Mouse (Mus musculus) adipocyte (in vitro differentiated cells): Measurements from ENCODE around the gene Trib3.
A peak's percentile ranks its signal among the peaks of the same experiment; 100 is the strongest.
"Not testable (repeated sequence)": the region's sequence is repeated elsewhere in the genome, so short reads cannot be mapped to it uniquely, and the experiment has no call there.

Experiments
- DNase-seq: peaks from one replicate; pipeline ENCODE4 v3.0.0-alpha.2; 2016; ENCODE audit warnings: low spot score

Gene Trib3

DNA sequence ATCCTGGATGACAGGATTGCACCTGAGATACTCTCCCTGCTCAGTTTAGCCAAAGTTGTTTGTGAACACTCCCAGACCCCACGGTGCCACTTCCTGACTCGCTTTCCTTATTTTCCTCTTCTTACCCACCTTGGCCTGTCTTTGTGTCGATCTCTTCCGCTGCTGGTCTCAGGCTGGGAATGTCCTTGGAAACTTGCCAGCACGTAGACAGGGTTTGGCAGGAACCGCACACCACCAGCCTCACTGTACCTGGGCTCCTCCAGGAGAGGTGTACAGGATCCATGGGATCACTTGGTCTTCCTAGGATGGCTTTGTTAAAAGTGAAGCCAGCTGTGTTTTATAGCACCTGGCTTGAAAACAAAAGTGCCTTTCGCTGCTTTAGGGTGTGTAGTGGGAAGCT, 30.8 kb downstream of the Trib3 start:
- DNase-seq = no peak

DNA sequence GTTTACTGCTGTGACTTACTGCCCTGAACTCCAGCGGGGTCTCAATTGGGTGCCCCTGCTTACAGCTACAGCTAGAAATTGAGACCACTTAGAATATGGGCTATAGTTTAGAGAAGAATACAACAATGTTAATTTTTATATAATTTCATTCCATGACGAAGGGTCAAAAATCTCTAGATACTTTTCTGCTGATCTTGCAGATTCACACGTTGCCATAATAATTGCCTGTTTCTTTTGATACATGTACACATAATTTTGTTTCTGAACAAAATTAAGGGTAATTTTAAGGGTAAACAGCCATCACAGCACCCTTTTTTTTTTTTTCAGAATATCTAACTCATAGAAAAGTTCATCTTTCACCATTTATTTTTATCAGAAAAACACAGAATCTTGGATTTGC, 36.6 kb downstream of the Trib3 start:
- no peak for DNase-seq

DNA sequence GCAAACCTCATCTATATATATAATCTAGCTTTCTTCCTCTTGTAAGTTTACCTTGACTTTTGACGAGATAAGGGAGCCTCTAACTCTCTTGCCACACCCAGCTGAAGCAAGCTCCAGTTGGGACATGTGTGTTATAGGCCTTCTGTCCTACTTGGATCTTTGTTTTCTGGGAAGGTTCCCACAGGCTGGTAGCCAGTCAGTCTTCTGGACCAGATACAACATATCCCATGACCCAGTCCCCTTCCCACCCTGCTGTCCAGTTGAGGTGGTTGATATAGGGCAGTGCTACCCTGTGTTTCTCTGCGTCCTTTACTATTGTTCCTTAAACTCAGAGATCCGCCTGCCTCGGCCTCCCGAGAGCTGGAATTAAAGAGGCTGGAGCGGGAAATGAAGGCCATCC, 38.4 kb downstream of the Trib3 start:
- DNase-seq = peak; percentile 82

DNA sequence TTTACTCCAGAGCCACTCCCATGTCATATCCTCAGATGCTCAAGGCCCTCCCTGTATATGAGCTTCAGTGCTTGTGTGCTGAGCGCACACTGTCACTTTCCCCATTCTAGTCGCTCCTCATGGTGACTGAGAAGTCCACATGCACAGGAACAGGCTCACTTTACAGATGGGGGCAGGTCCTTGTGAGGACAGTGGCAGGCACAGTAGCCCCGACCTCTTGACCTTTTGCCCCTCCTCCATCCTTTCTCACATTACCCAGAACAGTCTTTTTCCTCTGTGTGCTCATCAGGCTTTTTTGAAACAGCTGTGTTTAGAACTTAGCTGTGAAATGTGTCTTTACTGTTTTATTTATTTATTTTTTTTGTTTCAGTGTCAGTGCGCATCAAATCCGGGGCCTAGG, 40.1 kb downstream of the Trib3 start:
- no peak for DNase-seq

DNA sequence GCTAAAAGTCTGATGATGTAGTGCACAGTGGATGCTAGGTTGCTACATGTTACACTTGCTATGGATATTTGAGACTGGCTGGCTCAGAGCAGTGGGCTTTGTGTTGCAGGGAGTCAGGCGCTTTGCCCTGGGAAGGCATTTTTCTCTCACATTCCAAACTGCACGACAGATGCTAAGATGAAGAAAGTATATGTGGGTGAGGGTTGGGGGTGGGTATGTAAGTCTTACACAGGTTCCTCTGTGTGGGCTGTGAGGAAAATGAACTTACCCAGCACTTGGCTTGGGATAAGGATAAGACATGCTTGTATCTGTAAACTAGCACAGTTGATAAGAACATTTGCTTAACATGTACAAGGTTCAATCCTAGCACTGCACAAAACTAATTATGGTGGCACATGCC, 41.0 kb downstream of the Trib3 start:
- no peak for DNase-seq

DNA sequence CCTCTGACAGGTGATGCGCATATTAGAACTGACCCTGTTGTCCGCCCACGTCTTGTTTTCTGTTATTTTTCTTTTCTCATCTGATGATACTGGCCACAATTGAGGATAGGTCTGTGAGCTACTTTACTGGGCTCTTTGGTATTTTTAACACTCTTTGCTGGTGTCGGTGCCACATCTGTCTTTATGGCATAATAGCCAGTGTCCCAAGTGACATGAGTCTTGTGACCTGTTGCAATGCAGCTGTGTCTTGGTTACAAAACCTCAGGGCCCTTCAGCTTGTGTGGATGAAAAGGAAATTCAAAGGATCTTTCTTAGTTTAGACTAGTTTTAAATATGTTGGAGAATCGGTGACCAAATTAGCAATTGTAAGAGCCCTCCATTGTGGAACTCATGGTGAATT, 49.3 kb downstream of the Trib3 start:
- peak; percentile 78 for DNase-seq

DNA sequence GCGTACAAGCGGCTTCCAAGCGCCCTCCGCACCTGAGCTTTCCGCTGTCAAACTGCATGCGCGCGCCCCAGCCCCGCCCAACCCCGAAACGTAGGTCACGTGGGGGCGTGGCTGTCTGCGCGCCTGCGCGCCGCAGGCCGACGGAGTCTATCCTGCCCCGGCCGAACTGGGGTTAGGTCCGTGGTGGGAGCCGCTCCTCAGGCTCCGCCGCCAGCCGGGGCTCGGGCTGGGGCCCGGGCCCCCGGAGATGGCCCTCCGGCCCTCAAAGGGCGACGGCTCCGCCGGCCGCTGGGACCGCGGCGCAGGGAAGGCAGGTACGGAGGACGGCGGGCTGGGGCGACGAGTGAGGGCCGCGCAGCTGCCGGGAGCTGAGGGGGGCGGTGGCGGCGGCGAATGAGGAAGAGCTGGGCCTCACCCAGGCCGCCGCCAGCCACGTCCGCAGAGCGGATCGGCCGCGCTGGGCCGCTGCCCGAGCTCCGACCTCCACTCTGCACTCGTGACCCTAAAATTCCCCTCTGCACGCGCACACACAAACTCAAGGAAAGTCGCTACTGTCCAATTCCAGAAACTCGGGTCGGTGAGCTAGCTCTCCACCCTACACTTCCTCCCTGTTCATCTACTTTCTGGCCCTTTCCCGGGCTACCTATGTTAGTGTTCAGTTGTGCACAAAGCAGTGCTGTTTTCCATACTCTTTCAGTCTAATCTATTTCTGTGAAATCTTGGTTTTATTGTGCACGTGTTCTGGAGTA, 49.9 kb downstream of the Trib3 start, which contains the start of gene Tbc1d20:
Tbc1d20 (plus strand) TSS at position 102 of the 749 bp plus-strand sequence.
- DNase-seq = peak; percentile 89

DNA sequence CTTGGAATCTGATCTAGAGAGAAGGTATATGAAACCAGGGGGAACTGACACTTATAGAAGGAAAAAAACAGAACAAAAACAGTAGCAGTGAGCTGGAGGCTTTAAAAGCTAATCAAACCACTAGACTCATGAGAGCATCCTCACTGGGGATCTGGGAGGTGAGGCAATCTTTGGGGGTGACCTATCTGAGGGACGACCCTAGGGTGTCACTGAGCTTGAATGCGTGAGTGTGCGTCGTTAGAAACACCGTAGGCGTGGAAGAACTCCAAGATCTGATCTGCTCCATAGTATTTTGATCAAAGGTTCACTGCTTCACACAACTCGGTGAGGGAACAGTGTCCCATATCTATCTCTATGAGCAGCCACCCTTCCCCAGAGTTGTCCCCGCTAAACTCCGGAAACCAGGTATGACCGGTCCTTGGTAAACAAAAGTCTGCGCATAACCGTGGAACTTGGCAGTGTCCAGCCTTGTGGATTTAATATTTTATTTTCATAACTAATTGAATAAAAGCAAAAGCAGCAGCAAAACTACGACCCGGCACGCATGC, 50.6 kb downstream of the Trib3 start:
- no peak for DNase-seq

DNA sequence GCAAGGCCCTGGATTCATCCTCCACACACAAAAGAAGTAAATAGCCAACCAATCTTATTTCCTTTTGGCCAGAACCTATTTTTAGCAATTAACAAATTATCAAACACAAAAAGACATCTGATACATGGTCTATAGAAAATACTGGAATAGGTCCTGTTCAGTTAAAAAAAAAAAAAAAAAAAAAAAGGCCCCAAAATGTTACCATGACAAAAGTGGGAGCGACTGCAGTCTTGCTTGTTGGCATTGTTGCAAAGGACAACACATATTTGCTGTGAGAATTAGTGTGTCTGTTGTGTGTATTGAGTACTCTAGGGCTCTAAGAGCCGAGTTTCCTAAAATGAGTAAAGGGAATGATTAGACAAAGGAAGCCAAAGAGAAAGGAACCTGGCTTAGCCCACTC, 51.4 kb downstream of the Trib3 start:
- no peak for DNase-seq

DNA sequence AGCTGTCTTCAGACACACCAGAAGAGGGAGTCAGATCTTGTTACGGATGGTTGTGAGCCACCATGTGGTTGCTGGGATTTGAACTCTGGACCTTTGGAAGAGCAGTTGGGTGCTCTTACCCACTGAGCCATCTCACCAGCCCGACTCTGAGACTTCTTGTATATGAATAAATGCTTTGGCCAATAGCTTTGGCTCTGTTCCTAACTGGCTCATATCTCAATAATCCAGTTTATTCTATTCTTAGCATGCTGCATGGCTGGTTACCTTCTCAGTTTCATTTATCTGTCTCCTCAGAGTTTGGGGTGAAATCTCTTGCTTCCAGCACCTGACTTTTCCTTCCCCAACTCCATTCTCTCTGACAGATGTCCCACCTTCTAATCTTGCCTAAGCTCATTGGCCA, 54.2 kb downstream of the Trib3 start:
- not testable (repeated sequence) for DNase-seq

DNA sequence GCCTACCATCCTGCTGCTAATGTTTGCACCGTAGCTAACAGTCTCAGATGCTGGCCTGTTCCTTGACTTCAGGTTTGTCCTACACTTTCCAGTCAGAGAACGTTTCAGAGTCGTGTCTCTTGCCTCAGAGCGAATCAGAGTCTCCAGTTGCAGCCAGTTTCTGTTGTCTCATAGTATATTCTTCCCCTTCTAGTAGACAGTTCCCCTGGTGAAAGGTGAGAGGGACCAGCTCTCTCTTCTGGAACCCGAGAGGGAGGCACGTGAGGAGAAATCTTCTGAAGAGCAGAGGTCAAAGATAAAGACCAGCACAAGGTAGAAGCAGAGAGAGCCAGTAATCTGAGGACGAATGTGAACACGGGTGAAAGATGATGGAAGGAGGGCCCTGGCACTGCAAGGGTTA, 55.8 kb downstream of the Trib3 start:
- no peak for DNase-seq

DNA sequence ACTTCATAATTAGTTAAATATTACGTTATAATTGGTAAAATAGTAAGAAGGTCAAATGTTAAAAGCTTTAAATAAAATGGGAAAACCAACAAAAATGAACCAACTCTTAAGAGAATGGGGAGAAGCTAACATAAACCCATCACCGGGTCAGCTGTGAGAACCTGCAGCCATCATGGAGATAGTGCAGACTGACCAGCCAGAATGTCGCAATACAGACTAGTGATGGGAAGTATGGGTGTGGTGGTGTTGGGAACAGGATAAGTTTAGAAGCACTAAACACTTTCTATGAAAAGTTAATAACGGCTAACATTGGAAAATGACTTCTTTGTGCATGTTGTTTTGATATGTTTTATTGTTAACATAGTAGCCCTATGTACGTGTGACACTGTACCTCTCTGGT, 56.3 kb downstream of the Trib3 start:
- no peak for DNase-seq
